Mouse (Mus musculus) cerebellum, postnatal 10 days (tissue): ENCODE measurements around the gene Nubp1.

ENCODE experiments used
- DNase-seq, 2 experiments: peaks; one replicate each; pipeline ENCODE4 v3.0.0; 2021; ENCODE audit warnings: mixed read lengths in 2 of 2

Gene Nubp1

GRCm38 (mm10) chr16:10417723-10418259 lies 6.0 kb downstream of the Nubp1 start:
- DNase-seq: no peak

- DNase-seq: no peak
Observed at GRCm38 (mm10) chr16:10420447-10421054, 8.8 kb downstream of the Nubp1 start.

DNA sequence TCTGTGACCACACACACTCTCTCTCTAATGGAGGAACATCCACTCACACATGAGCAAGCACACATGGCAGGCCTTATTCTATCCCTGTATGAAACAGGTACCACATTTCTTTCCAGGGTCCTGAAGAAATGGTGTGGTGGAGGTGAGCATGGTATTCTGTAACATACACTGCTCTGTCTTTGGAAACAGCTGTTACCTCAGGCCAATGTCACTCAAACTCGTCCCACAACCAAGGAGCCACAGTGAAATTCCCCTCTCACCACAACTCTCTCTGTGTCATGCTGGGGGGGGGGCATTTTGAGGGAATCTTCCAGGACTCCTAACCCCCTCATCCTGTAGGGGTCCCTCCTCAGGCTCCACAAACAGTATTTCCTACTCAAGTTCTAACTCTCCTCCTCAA lies 20.2 kb downstream of the Nubp1 start:
- DNase-seq: no peak

DNA sequence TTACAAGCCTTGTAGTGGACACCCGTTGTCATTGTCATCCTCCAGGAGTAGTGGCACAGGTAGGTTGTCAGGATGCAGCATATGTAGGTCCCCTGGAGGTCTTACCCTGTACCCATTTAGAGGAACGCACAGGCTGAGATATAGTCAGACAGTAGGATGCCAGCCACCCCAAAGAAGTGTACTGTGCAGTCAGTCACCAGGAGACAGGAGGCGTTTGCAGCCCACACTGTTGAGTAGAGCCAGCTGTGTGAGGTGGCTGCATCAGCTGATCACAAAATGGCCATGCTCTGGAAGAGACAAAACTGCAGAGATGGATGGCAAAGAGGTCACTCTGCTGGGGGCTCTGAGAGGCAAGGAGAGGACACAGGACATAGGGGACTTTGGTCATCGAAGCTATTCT lies 20.6 kb downstream of the Nubp1 start:
- DNase-seq: no peak

DNA sequence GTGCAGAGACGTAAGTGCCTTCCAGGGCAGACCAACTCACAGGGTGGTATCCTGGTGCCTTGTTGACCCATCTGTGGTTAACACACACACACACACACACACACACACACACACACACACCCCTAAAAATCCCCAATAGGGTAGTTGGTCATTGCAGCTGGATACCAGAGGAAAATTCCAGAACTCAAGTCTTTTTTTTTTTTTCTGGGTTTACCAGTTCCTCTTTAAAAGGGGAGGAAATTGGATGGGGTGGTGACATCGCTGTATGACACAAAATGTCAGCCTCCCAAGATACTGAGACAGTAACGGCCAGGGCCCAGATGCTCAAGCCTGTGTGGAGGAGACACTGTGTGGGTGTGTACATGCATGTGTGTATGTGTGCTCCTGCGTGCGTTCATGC lies 21.6 kb downstream of the Nubp1 start:
- no peak for DNase-seq

DNA sequence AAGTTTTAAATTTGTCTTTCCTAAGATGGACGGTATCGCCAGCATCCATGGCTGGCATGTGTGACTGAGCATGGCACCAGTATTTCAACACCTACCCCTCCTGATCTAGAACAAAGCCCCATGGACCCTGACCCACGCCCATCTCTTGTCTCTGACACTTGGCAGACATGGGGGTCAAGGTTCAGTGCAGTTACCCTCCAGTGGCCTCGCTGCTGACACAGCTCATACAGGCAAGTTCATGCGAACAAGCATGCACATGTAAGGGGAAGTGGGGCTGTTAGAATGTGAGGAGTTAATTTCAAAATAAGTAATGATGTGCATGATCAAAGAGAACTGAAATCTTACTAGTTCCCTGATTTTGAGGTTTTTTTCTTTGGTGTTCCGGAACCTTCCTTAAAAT lies 24.4 kb downstream of the Nubp1 start:
- DNase-seq: no peak

GRCm38 (mm10) chr16:10438055-10438454 lies 26.3 kb downstream of the Nubp1 start:
- no peak for DNase-seq

- DNase-seq: no peak
Observed at GRCm38 (mm10) chr16:10441328-10441727, 29.6 kb downstream of the Nubp1 start.

GRCm38 (mm10) chr16:10441761-10442160 lies 30.0 kb downstream of the Nubp1 start:
- no peak for DNase-seq

DNA sequence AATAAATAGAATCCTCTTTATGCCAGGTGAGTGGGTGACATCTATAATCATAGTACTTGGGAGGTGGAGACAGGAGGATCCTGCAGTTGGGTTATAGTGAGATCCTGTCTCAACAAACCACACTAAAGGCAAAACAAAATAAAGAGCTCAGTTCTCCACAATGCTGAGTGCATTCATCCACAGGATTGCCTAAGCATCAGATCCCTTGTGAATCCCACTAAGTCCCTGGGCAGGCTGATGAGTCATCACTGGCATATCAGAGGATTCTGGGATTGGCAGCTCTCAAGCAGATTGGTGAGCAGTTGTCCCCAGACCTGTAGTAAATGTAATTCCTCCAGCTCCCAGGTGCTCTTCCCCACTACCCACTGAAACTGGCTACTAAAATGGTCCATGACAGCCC lies 32.0 kb downstream of the Nubp1 start:
- no peak for DNase-seq

- DNase-seq: peak; percentile 13 to 19
Observed at GRCm38 (mm10) chr16:10446573-10447263, 35.0 kb downstream of the Nubp1 start.

DNA sequence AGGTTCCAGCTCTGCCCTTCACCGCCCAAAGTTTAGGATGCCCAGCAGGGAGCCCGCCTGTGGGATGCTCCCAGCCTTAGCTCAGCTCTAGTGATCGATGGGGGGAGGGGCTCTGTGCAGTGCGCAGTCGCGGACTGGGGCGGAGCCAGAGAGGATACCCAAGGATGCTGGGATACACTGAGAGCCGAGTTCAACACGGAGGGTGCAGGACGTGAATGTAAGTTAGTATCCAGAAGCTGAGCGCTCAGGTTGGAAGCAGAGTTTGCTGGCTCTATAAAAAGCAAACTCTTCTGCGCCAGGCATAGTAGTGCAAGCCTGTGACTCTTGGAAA lies 35.5 kb downstream of the Nubp1 start, which contains the start of gene Tvp23a:
TSS of gene Tvp23a (minus strand) at position 99 of the 331 bp plus-strand sequence.
- peak; percentile 93 to 94 for DNase-seq

- no peak for DNase-seq
Observed at GRCm38 (mm10) chr16:10447781-10448180, 36.0 kb downstream of the Nubp1 start.

GRCm38 (mm10) chr16:10448931-10449330 lies 37.2 kb downstream of the Nubp1 start:
- DNase-seq: no peak

- DNase-seq: no peak
Observed at GRCm38 (mm10) chr16:10451906-10452305, 40.2 kb downstream of the Nubp1 start.

- peak; percentile 89 to 90 for DNase-seq
Observed at GRCm38 (mm10) chr16:10452445-10452896, 40.7 kb downstream of the Nubp1 start.

DNA sequence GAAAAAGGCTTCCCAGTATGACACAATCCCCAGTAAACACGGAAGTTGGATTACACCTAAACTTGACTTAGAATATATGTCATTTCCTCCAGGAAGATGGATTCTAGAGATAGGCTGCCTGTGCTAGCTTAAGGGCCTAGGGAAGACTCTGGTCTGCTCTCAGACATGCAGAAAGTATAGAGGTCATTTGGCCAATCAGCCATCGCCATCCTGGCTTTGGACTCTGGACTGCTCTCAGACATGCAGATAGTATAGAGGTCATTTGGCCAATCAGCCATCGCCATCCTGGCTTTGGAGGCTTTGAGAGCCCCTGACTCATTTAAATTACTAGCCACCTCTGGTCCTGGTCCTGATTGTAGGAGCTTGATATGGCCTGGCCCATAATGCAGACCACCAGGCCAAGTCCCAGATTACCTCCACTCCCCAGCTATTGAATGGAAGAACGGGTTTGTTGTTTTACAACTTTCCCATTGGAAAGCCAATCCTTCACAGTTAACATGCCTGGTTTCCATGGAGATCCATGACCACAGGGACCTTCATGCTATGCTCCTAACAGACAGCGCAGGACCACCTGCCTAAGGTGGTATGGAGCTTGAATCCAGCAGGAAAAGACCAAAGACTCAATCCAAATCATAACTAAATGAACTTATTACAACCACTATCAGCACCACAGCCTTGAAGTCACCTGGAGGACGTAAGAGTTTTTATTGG lies 42.3 kb downstream of the Nubp1 start:
- DNase-seq: no peak

- no peak for DNase-seq
Observed at GRCm38 (mm10) chr16:10454583-10454974, 42.8 kb downstream of the Nubp1 start.

GRCm38 (mm10) chr16:10460188-10460587 lies 48.4 kb downstream of the Nubp1 start:
- no peak for DNase-seq

GRCm38 (mm10) chr16:10461178-10461577 lies 49.4 kb downstream of the Nubp1 start:
- DNase-seq: no peak

- no peak for DNase-seq
Observed at GRCm38 (mm10) chr16:10465011-10465681, 53.4 kb downstream of the Nubp1 start.

DNA sequence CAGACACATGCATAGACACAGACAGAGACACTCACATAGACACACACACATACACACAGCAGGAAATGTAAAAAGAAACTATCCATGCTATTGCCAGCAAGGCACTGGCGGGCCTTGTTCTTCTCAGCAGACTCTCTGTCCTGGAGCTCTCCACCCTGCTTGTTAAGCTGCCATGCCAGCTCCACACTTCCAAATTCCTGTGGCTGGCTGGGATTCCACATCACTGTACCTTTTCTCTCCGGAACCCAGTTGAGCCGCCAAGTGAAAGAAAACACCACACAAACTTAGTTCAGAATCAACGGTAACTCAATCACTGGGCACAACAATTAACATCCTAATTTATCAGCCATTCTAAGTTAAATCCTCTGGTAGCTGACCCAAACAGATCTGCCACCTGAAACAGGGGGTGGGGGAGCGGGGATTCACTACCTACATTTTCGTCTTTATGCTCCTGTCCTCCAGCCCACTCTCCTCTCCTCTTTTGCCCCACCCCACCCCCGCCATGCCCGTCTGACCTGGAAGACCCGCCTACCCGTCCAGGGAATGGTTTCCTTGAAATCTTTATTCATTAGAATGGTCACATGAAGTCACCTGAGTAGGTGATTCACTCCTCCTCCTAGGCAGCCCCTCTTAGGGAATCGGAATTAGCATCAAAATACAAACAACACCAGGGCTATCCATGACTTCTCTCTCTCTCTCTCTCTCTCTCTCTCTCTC lies 55.8 kb downstream of the Nubp1 start:
- DNase-seq: no peak
